Mouse (Mus musculus) heart, postnatal 25 days (tissue): ENCODE data around the gene Ccdc47. TPM values are rescaled to one million over a fixed set of nuclear protein-coding genes. Genes with fewer than 3 reads are reported as not detected.
"Not testable (repeated sequence)": the region's sequence is repeated elsewhere in the genome, so short reads cannot be mapped to it uniquely, and the experiment has no call there.

Experiments used
- DNase-seq: peaks from one replicate; pipeline ENCODE4 v3.0.0; 2022; ENCODE audit warnings: low spot score
- intact Hi-C: fragments of 180-260 bp; cut with DNase I; formaldehyde crosslinking; loops from one replicate; pipeline ENCODE4 v1.15.1; 2025
- total RNA-seq, 2 experiments: library from RNA; stranded (reverse); gene quantifications; 2 replicates each; pipeline ENCODE4 v1.2.3; 2021

Gene Ccdc47
- total RNA-seq, 2 experiments from 2014 or later, result 61.9 to 69.2 TPM

- intact Hi-C loops, result no loop called here
- DNase-seq, result no peak
These were observed 14.6 kb downstream of the Ccdc47 start for GRCm38 (mm10) chr11:106201337-106202122.

- intact Hi-C loops, result no loop called here
These were observed 15.4 kb downstream of the Ccdc47 start for GRCm38 (mm10) chr11:106200756-106201155.

GRCm38 (mm10) chr11:106199997-106200396 is 16.1 kb downstream of the Ccdc47 start:
- intact Hi-C loops, result not testable (repeated sequence)

More at GRCm38 (mm10) chr11:106200756-106201155, 15.4 kb downstream of the Ccdc47 start:
- DNase-seq, result no peak

GRCm38 (mm10) chr11:106198277-106198676 is 17.9 kb downstream of the Ccdc47 start:
- intact Hi-C loops, result no loop called here

More at GRCm38 (mm10) chr11:106199997-106200396, 16.1 kb downstream of the Ccdc47 start:
- DNase-seq, result not testable (repeated sequence)

GRCm38 (mm10) chr11:106195341-106195740 is 20.8 kb downstream of the Ccdc47 start:
- DNase-seq, result no peak
- intact Hi-C loops, result loop anchor here (2.0 kb wide), 1 partner anchor 19 kb away; no protein-coding TSS in a partner anchor

More at GRCm38 (mm10) chr11:106198277-106198676, 17.9 kb downstream of the Ccdc47 start:
- no peak for DNase-seq

- DNase-seq, result no peak
- intact Hi-C loops, result loop anchor here (2.0 kb wide), 1 partner anchor 20 kb away; no protein-coding TSS in a partner anchor
These were observed 21.3 kb downstream of the Ccdc47 start for GRCm38 (mm10) chr11:106194891-106195290.

GRCm38 (mm10) chr11:106194155-106194541 is 22.0 kb downstream of the Ccdc47 start:
- intact Hi-C loops, result loop anchor here (2.0 kb wide), 1 partner anchor 21 kb away; no protein-coding TSS in a partner anchor
- no peak for DNase-seq

GRCm38 (mm10) chr11:106193371-106194154 is 22.6 kb downstream of the Ccdc47 start:
- intact Hi-C loops, result loop anchor here (2.0 kb wide), 1 partner anchor 21 kb away; no protein-coding TSS in a partner anchor
- peak; percentile 93 for DNase-seq

GRCm38 (mm10) chr11:106192657-106193370 is 23.3 kb downstream of the Ccdc47 start:
- no peak for DNase-seq
- intact Hi-C loops, result no loop called here

- DNase-seq, result no peak
- intact Hi-C loops, result no loop called here
These were observed 23.9 kb downstream of the Ccdc47 start for GRCm38 (mm10) chr11:106192241-106192640.

GRCm38 (mm10) chr11:106191716-106192115 is 24.4 kb downstream of the Ccdc47 start:
- intact Hi-C loops, result no loop called here

GRCm38 (mm10) chr11:106187326-106187725 is 28.8 kb downstream of the Ccdc47 start:
- intact Hi-C loops, result no loop called here
- no peak for DNase-seq

More at GRCm38 (mm10) chr11:106191716-106192115, 24.4 kb downstream of the Ccdc47 start:
- no peak for DNase-seq

GRCm38 (mm10) chr11:106180449-106180801 is 35.7 kb downstream of the Ccdc47 start:
- DNase-seq, result no peak
- intact Hi-C loops, result no loop called here

- no peak for DNase-seq
- intact Hi-C loops, result no loop called here
These were observed 36.3 kb downstream of the Ccdc47 start for GRCm38 (mm10) chr11:106179711-106180448.

GRCm38 (mm10) chr11:106178036-106178782 is 37.9 kb downstream of the Ccdc47 start:
- no peak for DNase-seq
- intact Hi-C loops, result no loop called here

GRCm38 (mm10) chr11:106176372-106176771 is 39.8 kb downstream of the Ccdc47 start:
- DNase-seq, result no peak
- intact Hi-C loops, result no loop called here

GRCm38 (mm10) chr11:106175081-106175480 is 41.1 kb downstream of the Ccdc47 start:
- DNase-seq, result no peak
- intact Hi-C loops, result no loop called here

GRCm38 (mm10) chr11:106174372-106174771 is 41.8 kb downstream of the Ccdc47 start:
- intact Hi-C loops, result no loop called here
- DNase-seq, result no peak

GRCm38 (mm10) chr11:106173228-106173627 is 42.9 kb downstream of the Ccdc47 start:
- intact Hi-C loops, result no loop called here
- DNase-seq, result no peak
